In genomic region chr3:149038771-149039170, GRCm38 (mm10) we compare ENCODE assay signal across 12 mouse cellular contexts. TPM values are rescaled to one million over a fixed set of nuclear protein-coding genes. Genes with fewer than 3 reads are reported as not detected.
DNase-seq lines count a peak whose midpoint lies in the region; ATAC-seq lines count a peak whose summit lies in the region.
"Had no signal": no experiment of that assay in that cellular context is flagged by ENCODE, and none has a peak within 500 bp of the region (broad histone marks: within the 10 kb centered on the region; RNA-seq: fewer than 3 reads in every experiment).

No protein-coding gene starts in this region.

- H3K9me3 ChIP-seq in kidney, embryonic 16.5 days (ENCODE audit: low read length) = no peaks in the 10 kb centered on the region
- H3K9me3 ChIP-seq: forebrain, embryonic 13.5 days had no signal

- ATAC-seq in kidney, embryonic 16.5 days (ENCODE audit: low FRiP score, low TSS enrichment) = no peak
- no peak for ATAC-seq in inflammation-experienced regulatory T-cells, adult 6 months
- ATAC-seq: forebrain, embryonic 13.5 days had no signal

- DNase-seq in kidney, adult 9 months = peak; percentile 22
- peak; percentile 76 for DNase-seq in NIH3T3 (ENCODE audit: low read depth)
- DNase-seq in heart, adult 9 months (ENCODE audit: low spot score in 2 of 2) = peak; percentile 66 to 70
- DNase-seq in kidney, postnatal 36 days = peak; percentile 8 to 33
- no peak for DNase-seq in cerebellum, postnatal 4 days (ENCODE audit: low spot score in 2 of 2)
- DNase-seq in T-cell, adult 2 months (ENCODE audit: low spot score) = no peak
- DNase-seq: left cerebral cortex, postnatal 4 days had no signal

- H3K9ac ChIP-seq in kidney, embryonic 16.5 days (replicated peaks; ENCODE audit: low read length) = no peak overlapping the region
- H3K9ac ChIP-seq: forebrain, embryonic 13.5 days had no signal

- no peaks in the 10 kb centered on the region for H3K36me3 ChIP-seq in kidney, embryonic 16.5 days (ENCODE audit: insufficient read depth, low read length)

- 59% methylated on average over 4 of the region's 4 CpGs for WGBS in kidney, embryonic 16.5 days

- H3K4me3 ChIP-seq in kidney, embryonic 16.5 days (ENCODE audit: low read length) = no peak overlapping the region
- H3K4me3 ChIP-seq: forebrain, embryonic 13.5 days had no signal

- H3K4me1 ChIP-seq in kidney, embryonic 16.5 days (ENCODE audit: insufficient read depth, low read length) = peaks cover 9% of the 10 kb centered on the region; the same call in 1 of the 2 replicates

- H3K27ac ChIP-seq in kidney, embryonic 16.5 days (ENCODE audit: low read length) = no peak overlapping the region
- H3K27ac ChIP-seq: forebrain, embryonic 13.5 days; macrophage had no signal

- no peak overlapping the region for H3K4me2 ChIP-seq in kidney, embryonic 16.5 days (replicated peaks; ENCODE audit: low read depth, low read length)
- H3K4me2 ChIP-seq: forebrain, embryonic 13.5 days had no signal

- H3K27me3 ChIP-seq in kidney, embryonic 16.5 days (ENCODE audit: insufficient read depth, low read length) = no peaks in the 10 kb centered on the region
- H3K27me3 ChIP-seq: CH12.LX; forebrain, embryonic 13.5 days had no signal

RNA-seq across cellular contexts. Expression of gene Adgrl2, which starts 48.4 kb away (rescaled TPM):
- polyA plus RNA-seq in kidney, embryonic 16.5 days (2015; fragmentation: Nextera tagmentation; extraction: Ambion mirVana) = 49.9 and 55.1 TPM in 2 replicates
- under 1 TPM in 1 of 3 experiments, not detected in 2; 0.17 TPM for polyA plus RNA-seq in inflammation-experienced regulatory T-cells, adult 6 months (2017; shearing (Covaris generic))

Comparison
In these comparisons a context has a peak if more than half of its experiments do, and no peak if none do; other contexts are left out.
1. DNase-seq: peak in kidney, adult 9 months (single experiment), NIH3T3 (single experiment), heart, adult 9 months (2 of 2) and kidney, postnatal 36 days (2 of 2); none in cerebellum, postnatal 4 days (0 of 2) and T-cell, adult 2 months (single experiment).
2. RNA of gene Adgrl2, which starts 48.4 kb away (polyA plus RNA-seq): 49.9 to 55.1 TPM in kidney, embryonic 16.5 days; 0.17 TPM in inflammation-experienced regulatory T-cells, adult 6 months; every median in the first group is over 10 times any median in the second.